Mouse (Mus musculus) 416B (cell line): ENCODE results near the gene Tcf7l2.

Source experiments
- DNase-seq: peaks from one replicate; pipeline ENCODE4 v3.0.0; 2011; ENCODE audit warnings: low read depth

Gene Tcf7l2

DNA sequence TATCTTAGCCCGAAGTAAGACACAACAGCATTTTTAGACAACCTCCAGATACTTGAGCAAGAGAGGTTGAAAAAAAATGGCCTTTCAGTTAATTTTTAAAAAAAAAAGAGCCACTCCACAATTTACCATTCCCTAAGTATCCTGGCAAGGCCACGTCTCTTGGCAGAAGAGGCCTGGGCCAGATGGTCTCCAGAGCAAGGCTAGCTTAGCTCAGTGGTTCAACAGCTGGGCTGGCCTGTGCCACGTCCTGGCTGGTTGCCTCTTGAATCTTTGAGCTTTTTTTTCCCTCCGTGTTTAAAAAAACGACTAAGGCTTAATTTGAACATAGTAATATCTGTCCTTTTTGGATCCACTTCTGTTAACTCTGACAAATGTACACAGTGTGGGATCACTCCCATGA, 209.8 kb downstream of the Tcf7l2 start:
- DNase-seq, result no peak

DNA sequence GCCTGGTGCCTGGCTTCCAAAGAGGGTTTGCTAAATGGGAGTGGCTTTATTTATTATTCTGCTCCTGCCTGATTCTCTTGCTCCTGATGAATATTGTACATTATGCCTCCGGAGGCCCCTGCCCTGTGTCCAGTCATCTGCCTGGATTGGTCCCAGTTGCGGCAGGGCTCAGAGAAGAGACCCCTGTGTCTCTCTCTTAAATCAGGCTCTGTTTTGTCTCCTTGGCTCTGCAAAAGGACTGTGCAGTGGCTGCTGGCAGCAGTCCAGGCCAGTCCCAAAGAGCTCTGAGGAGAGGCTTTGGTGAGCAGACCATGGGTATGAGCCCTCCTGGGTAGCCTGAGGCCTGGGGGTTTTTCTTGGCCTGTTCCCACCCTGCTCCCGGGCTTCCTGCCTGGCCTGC, 211.6 kb downstream of the Tcf7l2 start:
- no peak for DNase-seq

- DNase-seq, result no peak
These were observed 213.5 kb downstream of the Tcf7l2 start for GRCm38 (mm10) chr19:55955126-55955525.

GRCm38 (mm10) chr19:55956745-55957144, 215.1 kb downstream of the Tcf7l2 start:
- no peak for DNase-seq

DNA sequence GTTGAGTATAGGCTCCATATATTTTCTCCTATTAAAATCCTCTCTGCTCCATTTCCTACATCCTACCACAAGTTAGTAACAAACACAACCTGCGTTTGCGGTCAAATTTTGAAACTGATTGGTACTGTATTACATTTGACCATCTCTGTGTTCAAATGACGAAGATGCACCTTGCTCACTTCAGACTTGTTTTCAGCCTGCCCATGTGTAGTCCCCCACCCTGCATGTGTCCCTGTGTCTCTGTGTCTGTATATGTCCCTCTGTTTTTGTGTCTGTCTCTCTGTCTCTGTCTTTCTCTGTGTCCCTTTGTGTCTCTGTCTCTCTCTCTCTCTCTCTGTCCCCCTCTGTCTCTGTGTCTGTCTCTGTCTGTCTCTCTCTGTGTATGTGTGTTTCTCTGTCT, 222.8 kb downstream of the Tcf7l2 start:
- DNase-seq, result no peak

DNA sequence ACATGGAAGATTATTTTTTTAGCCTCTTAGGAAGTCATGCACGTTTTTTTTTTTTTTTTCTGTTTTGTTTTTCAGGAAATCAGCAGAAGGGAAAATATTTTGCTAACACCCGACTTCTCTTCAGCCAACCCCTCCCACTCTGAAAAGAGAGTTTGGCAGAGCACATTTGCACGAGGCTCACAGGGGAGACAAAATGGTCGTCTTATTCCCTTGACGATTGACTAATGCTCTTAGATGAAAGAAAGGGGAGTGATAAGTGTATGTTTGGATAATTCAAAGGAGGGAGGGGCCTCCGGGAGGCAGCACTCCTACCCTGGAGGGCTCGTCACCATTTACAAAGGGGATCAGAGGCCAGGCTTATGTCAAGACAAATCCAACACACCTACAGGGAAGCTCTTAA, 224.4 kb downstream of the Tcf7l2 start:
- DNase-seq, result no peak

- peak; percentile 61 for DNase-seq
These were observed 228.4 kb downstream of the Tcf7l2 start for GRCm38 (mm10) chr19:55969929-55970531.

DNA sequence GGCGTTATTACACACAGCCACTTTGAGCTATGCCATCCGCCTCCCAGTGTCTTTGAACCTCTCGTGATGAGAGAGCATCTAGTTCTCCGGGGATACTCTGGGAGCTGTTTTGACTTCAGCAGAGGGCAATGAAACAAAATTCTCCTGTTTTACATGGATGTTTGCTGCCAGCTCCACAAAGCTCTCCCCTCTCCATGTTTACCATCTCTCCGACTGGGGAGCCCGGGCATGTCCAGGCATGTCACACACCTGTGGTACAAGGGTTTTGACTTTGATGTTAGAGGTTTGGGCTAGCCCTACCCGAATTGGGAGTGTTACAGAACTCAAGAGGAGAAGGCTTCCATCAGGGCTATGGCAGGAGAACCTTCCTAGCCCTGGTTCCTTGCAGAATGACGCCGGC, 234.5 kb downstream of the Tcf7l2 start:
- DNase-seq, result no peak
